Mouse (Mus musculus): Measurements from ENCODE around the gene Vcam1.

Gene Vcam1

GRCm38 (mm10) chr3:116085962-116086361 lies 43.5 kb downstream of the Vcam1 start:
- DNase-seq (ENCODE audit: extremely low spot score, low spot score) = no peak

GRCm38 (mm10) chr3:116080939-116081676 lies 48.4 kb downstream of the Vcam1 start:
- no peak for DNase-seq (ENCODE audit: extremely low spot score, low spot score)

GRCm38 (mm10) chr3:116080166-116080788 lies 49.2 kb downstream of the Vcam1 start:
- DNase-seq (ENCODE audit: extremely low spot score, low spot score) = no peak

GRCm38 (mm10) chr3:116078490-116078889 lies 51.0 kb downstream of the Vcam1 start:
- no peak for DNase-seq (ENCODE audit: extremely low spot score, low spot score)

GRCm38 (mm10) chr3:116076739-116077138 lies 52.7 kb downstream of the Vcam1 start:
- no peak for DNase-seq (ENCODE audit: extremely low spot score, low spot score)

- no peak for DNase-seq (ENCODE audit: extremely low spot score, low spot score)
These were observed 56.9 kb downstream of the Vcam1 start for GRCm38 (mm10) chr3:116072584-116072983.

- no peak for DNase-seq (ENCODE audit: extremely low spot score, low spot score)
These were observed 67.3 kb downstream of the Vcam1 start for GRCm38 (mm10) chr3:116062141-116062540.

GRCm38 (mm10) chr3:116060320-116060719 lies 69.2 kb downstream of the Vcam1 start:
- no peak for DNase-seq (ENCODE audit: extremely low spot score, low spot score)
